Mouse (Mus musculus) right cerebral cortex, postnatal 10 days (tissue): ENCODE data around the gene Icmt.

Experiments
- DNase-seq, 2 experiments: peaks; one replicate each; pipeline ENCODE4 v3.0.0; 2021; ENCODE audit warnings: low spot score in 2 of 2

Gene Icmt

GRCm38 (mm10) chr4:152300375-152300774 is 3.3 kb downstream of the Icmt start:
- DNase-seq, result no peak

- DNase-seq, result no peak
Measured at GRCm38 (mm10) chr4:152302012-152302411, 5.0 kb downstream of the Icmt start.

- DNase-seq, result no peak
Measured at GRCm38 (mm10) chr4:152303172-152303571, 6.1 kb downstream of the Icmt start.

GRCm38 (mm10) chr4:152304685-152305084 is 7.7 kb downstream of the Icmt start:
- no peak for DNase-seq

GRCm38 (mm10) chr4:152305991-152306390 is 9.0 kb downstream of the Icmt start:
- DNase-seq, result no peak

- no peak for DNase-seq
Measured at GRCm38 (mm10) chr4:152307542-152307941, 10.5 kb downstream of the Icmt start.

- no peak for DNase-seq
Measured at GRCm38 (mm10) chr4:152312186-152312585, 15.2 kb downstream of the Icmt start.

- no peak for DNase-seq
Measured at GRCm38 (mm10) chr4:152313211-152313632, 16.2 kb downstream of the Icmt start.

- DNase-seq, result peak; percentile 63 to 67
Measured at GRCm38 (mm10) chr4:152313934-152314333, 16.9 kb downstream of the Icmt start.

GRCm38 (mm10) chr4:152315498-152316213 is 18.6 kb downstream of the Icmt start:
- DNase-seq, result no peak

GRCm38 (mm10) chr4:152317631-152318033 is 20.6 kb downstream of the Icmt start:
- DNase-seq, result no peak

- DNase-seq, result peak in 1 of 2 experiments; percentile 64
Measured at GRCm38 (mm10) chr4:152318517-152319234, 21.6 kb downstream of the Icmt start, which contains the start of gene Rnf207. Gene Rnf207, minus strand, starts transcription at chr4:152318993.

- no peak for DNase-seq
Measured at GRCm38 (mm10) chr4:152321464-152321863, 24.4 kb downstream of the Icmt start.

- DNase-seq, result no peak
Measured at GRCm38 (mm10) chr4:152324641-152325562, 27.9 kb downstream of the Icmt start.

- DNase-seq, result peak; percentile 97 to 98
Measured at GRCm38 (mm10) chr4:152325574-152326411, 28.8 kb downstream of the Icmt start, which contains the start of gene Rpl22. Gene Rpl22, plus strand, starts transcription at chr4:152325742.

GRCm38 (mm10) chr4:152326543-152326942 is 29.5 kb downstream of the Icmt start:
- no peak for DNase-seq

GRCm38 (mm10) chr4:152328691-152329090 is 31.7 kb downstream of the Icmt start:
- no peak for DNase-seq

GRCm38 (mm10) chr4:152332952-152333351 is 35.9 kb downstream of the Icmt start:
- peak; percentile 79 to 84 for DNase-seq

- no peak for DNase-seq
Measured at GRCm38 (mm10) chr4:152333587-152333986, 36.6 kb downstream of the Icmt start.

- DNase-seq, result no peak
Measured at GRCm38 (mm10) chr4:152337772-152338171, 40.7 kb downstream of the Icmt start.
